Mouse (Mus musculus): ENCODE data around the gene Aqp7. TPM values are rescaled to one million over a fixed set of nuclear protein-coding genes. Genes with fewer than 3 reads are reported as not detected.

Gene Aqp7
- 0.09 and 0.13 TPM in 2 replicates for polyA plus RNA-seq (2012; rRNA removed)
- 0.18 TPM in 1 of 2 replicates, not detected in the other for polyA plus RNA-seq (2014; fragmentation: Nextera tagmentation; extraction: Ambion mirVana)

DNA sequence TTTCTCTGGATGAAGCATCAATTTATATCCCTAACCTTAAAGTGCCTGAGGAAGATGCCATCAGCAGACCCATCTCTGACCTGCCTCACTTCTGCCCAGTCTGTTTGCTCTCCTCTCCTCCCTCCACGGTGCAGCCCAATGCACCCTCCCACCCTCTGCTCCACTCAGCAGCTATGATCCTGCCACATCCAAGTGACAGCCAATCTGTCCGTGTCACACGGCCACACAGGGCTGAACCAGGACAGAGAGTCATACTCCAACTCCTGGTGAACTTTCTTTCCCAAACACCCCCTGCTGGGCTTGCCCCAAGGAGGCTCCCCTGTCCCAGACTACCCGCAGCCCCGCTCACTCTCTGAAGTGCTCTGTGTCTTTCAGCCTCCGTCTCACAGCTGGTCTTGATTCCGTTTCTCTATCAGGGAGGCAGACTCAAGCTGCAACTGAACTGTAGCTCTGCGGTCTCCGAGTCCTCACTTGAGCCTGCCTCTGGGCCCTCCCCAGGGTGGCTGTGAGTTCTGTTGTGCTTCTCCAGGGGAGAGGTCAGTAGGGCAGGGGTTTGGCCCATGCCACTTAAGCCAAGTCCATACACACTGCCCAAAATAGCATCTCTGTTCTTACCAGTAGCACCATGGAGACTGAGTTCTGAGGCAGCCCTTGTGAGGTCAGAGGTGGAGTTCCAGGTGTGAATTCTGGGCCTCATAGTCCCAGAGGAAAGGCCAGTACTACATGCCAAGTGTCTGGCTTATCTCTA is at the start of gene Aqp7:
Gene Aqp7, minus strand, starts transcription at position 616 of the 748 bp plus-strand sequence.
- no peaks in the 10 kb centered on the region for H3K36me3 ChIP-seq (ENCODE audit: control insufficient read depth, insufficient read depth, low read length)

DNA sequence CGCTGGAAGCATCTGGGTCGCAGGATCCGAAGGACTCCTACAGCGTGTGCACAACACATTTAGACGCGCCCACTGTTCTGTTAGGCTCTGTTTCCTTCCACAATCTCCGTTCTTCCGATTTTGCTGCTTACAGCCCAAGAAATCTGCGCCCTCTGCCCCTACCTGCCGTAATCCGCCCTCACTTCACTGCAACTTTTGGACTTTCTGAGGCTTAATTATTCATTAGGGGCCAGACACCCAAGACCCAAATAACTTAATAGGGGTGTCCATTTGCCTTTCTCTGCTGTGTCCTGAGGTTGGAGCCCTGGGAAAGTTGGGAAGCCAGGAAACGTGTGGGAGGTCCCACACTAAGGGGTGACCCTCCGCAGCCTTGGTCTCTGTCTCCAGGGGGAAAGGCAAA is 49.4 kb upstream of the Aqp7 start:
- DNase-seq (ENCODE audit: low spot score), result no peak
- H3K27me3 ChIP-seq (ENCODE audit: control insufficient read depth, insufficient read depth, low read length), result peaks cover 20% of the 10 kb centered on the region
- H3K4me2 ChIP-seq (replicated peaks; ENCODE audit: low read depth, low read length, severe bottlenecking), result peak overlapping the region; percentile 90
- 50% methylated on average over 11 of the region's 13 CpGs for WGBS
- TF ChIP-seq POLR2A (IDR thresholded peaks at IDR 0.05; ENCODE audit: borderline replicate concordance, extremely low read depth, insufficient read depth, insufficient read length), result no peak
- H3K36me3 ChIP-seq (ENCODE audit: control insufficient read depth, insufficient read depth, low read length), result no peaks in the 10 kb centered on the region
- no peaks in the 10 kb centered on the region for H3K9me3 ChIP-seq (ENCODE audit: control insufficient read depth, low read length)
- peak overlapping the region; percentile 39 for H3K4me3 ChIP-seq (replicated peaks; ENCODE audit: low read length)
- H3K9ac ChIP-seq (ENCODE audit: low read depth, low read length, severe bottlenecking), result 0 out of 2 replicates have a peak overlapping the region, but pooled peaks have one; percentile 43
- peaks cover 12% of the 10 kb centered on the region; the same call in 1 of the 2 replicates for H3K4me1 ChIP-seq (ENCODE audit: control insufficient read depth, insufficient read depth, low read length)
- H3K27ac ChIP-seq (replicated peaks; ENCODE audit: low read depth, low read length), result no peak overlapping the region
- ATAC-seq (ENCODE audit: low FRiP score, low read depth), result no peak

More for the DNA sequence above, at the start of gene Aqp7:
- no peak for DNase-seq (ENCODE audit: low spot score)
- H3K9me3 ChIP-seq (ENCODE audit: control insufficient read depth, low read length), result no peaks in the 10 kb centered on the region
- 0 out of 2 replicates have a peak within 1 kb of the TSS, but pooled peaks have one; percentile 12 for H3K9ac ChIP-seq (ENCODE audit: low read depth, low read length, severe bottlenecking)
- no peaks in the 10 kb centered on the region for H3K27me3 ChIP-seq (ENCODE audit: control insufficient read depth, insufficient read depth, low read length)
- H3K4me2 ChIP-seq (replicated peaks; ENCODE audit: low read depth, low read length, severe bottlenecking), result no peak within 1 kb of the TSS
- ATAC-seq (ENCODE audit: low FRiP score, low read depth), result no peak
- H3K4me3 ChIP-seq (replicated peaks; ENCODE audit: low read length), result no peak within 1 kb of the TSS
- no peak for TF ChIP-seq POLR2A (IDR thresholded peaks at IDR 0.05; ENCODE audit: borderline replicate concordance, extremely low read depth, insufficient read depth, insufficient read length)
- no peak within 1 kb of the TSS for H3K27ac ChIP-seq (replicated peaks; ENCODE audit: low read depth, low read length)
- 18% methylated on average over 9 of the region's 9 CpGs for WGBS
- no peaks in the 10 kb centered on the region for H3K4me1 ChIP-seq (ENCODE audit: control insufficient read depth, insufficient read depth, low read length)

DNA sequence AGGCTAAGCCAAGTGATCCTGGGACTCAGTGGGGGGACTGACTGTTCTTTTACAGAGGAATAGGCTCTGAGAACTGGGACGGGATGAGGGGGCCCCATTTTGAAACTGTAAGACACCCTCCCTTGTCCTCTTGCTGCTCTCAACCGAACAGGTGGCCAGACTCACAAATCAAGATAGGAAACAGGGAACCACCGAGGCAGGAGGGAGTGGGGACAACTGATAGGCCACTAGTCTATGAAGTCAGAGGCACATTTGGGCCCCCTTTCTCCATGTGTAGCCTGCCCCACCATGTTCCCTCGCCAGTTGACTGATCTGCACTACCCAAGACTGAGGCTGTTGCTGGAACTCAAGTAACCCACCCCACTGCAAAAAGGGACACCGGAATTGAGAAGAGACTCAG is 48.9 kb upstream of the Aqp7 start:
- Histone ChIP-seq H3K4me2 (replicated peaks; ENCODE audit: low read depth, low read length, severe bottlenecking) (peak overlapping the region; percentile 90; the same call in 1 of the 2 replicates), H3K9me3 (ENCODE audit: control insufficient read depth, low read length) (no peaks in the 10 kb centered on the region), H3K4me1 (ENCODE audit: control insufficient read depth, insufficient read depth, low read length) (peaks cover 16% of the 10 kb centered on the region), H3K9ac (ENCODE audit: low read depth, low read length, severe bottlenecking) (no peak overlapping the region), H3K4me3 (replicated peaks; ENCODE audit: low read length) (no peak overlapping the region), H3K36me3 (ENCODE audit: control insufficient read depth, insufficient read depth, low read length) (no peaks in the 10 kb centered on the region), H3K27ac (replicated peaks; ENCODE audit: low read depth, low read length) (no peak overlapping the region), H3K27me3 (ENCODE audit: control insufficient read depth, insufficient read depth, low read length) (peaks cover 20% of the 10 kb centered on the region)
- DNase-seq (ENCODE audit: low spot score), result no peak
- ATAC-seq (ENCODE audit: low FRiP score, low read depth), result no peak
- TF ChIP-seq POLR2A (IDR thresholded peaks at IDR 0.05; ENCODE audit: borderline replicate concordance, extremely low read depth, insufficient read depth, insufficient read length), result no peak
- WGBS, result 68% methylated on average over 5 of the region's 5 CpGs

DNA sequence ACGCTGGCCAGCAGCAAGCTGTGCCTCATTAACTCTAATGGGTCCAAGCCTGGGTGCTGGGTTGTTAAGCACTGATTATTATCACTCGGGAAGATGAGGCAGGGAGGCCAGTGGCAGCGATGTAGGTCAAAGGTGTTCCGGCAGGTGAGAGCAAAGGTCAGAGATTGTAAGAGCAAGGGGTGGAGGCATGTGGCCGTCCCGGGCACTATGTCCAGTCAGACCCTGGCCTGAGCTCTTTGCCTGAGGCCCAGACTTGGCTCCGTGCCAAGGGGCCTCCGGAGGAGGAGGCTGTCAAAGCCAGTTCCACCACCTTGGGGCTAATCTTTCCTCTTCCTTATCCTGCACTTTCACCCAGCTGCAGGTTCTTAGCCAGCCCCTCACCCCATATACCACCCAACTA is 48.2 kb upstream of the Aqp7 start:
- no peaks in the 10 kb centered on the region for H3K36me3 ChIP-seq (ENCODE audit: control insufficient read depth, insufficient read depth, low read length)
- no peak for ATAC-seq (ENCODE audit: low FRiP score, low read depth)
- WGBS, result 30% methylated on average over 8 of the region's 8 CpGs
- H3K9ac ChIP-seq (ENCODE audit: low read depth, low read length, severe bottlenecking), result no peak overlapping the region
- no peak for TF ChIP-seq POLR2A (IDR thresholded peaks at IDR 0.05; ENCODE audit: borderline replicate concordance, extremely low read depth, insufficient read depth, insufficient read length)
- H3K27me3 ChIP-seq (ENCODE audit: control insufficient read depth, insufficient read depth, low read length), result peaks cover 20% of the 10 kb centered on the region
- H3K9me3 ChIP-seq (ENCODE audit: control insufficient read depth, low read length), result no peaks in the 10 kb centered on the region
- H3K27ac ChIP-seq (replicated peaks; ENCODE audit: low read depth, low read length), result no peak overlapping the region
- no peak overlapping the region for H3K4me2 ChIP-seq (replicated peaks; ENCODE audit: low read depth, low read length, severe bottlenecking)
- DNase-seq (ENCODE audit: low spot score), result no peak
- peaks cover 21% of the 10 kb centered on the region for H3K4me1 ChIP-seq (ENCODE audit: control insufficient read depth, insufficient read depth, low read length)
- H3K4me3 ChIP-seq (replicated peaks; ENCODE audit: low read length), result no peak overlapping the region

DNA sequence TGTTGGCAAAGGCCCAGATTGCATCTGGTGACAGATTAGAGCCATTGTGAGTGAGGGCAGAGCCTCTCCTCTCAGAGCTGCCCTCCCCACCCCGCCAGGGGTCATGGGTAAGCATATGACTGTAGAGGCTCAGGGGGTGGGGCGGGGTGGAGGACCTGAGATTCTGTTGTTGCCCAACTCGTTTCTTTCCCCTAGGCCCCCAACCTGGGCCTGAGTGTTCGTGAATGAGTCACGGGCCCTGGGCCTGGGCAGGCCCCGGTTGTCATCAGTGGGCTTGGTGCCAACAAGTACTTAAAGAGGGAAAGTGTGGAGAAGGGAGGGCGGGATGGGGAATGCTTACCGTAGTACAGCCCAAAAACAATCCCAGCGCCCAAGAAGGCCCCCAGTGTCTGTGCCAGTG is 46.4 kb upstream of the Aqp7 start:
- H3K27ac ChIP-seq (replicated peaks; ENCODE audit: low read depth, low read length), result no peak overlapping the region
- 64% methylated on average over 9 of the region's 9 CpGs for WGBS
- no peak for ATAC-seq (ENCODE audit: low FRiP score, low read depth)

More for the DNA sequence above, 46.4 kb upstream of the Aqp7 start:
- Histone ChIP-seq H3K9me3 (ENCODE audit: control insufficient read depth, low read length) (no peaks in the 10 kb centered on the region), H3K36me3 (ENCODE audit: control insufficient read depth, insufficient read depth, low read length) (no peaks in the 10 kb centered on the region), H3K4me1 (ENCODE audit: control insufficient read depth, insufficient read depth, low read length) (peaks cover 21% of the 10 kb centered on the region), H3K9ac (ENCODE audit: low read depth, low read length, severe bottlenecking) (no peak overlapping the region), H3K4me3 (replicated peaks; ENCODE audit: low read length) (no peak overlapping the region), H3K27me3 (ENCODE audit: control insufficient read depth, insufficient read depth, low read length) (peaks cover 20% of the 10 kb centered on the region), H3K4me2 (replicated peaks; ENCODE audit: low read depth, low read length, severe bottlenecking) (no peak overlapping the region)
- peak; percentile 60 for DNase-seq (ENCODE audit: low spot score)
- no peak for TF ChIP-seq POLR2A (IDR thresholded peaks at IDR 0.05; ENCODE audit: borderline replicate concordance, extremely low read depth, insufficient read depth, insufficient read length)

Measured in limb, embryonic 14.5 days (tissue).